Mouse (Mus musculus): ENCODE results near the gene Zhx3. TPM values are rescaled to one million over a fixed set of nuclear protein-coding genes. Genes with fewer than 3 reads are reported as not detected.

The Zhx3 gene
- polyA plus RNA-seq, 1 experiment from 2014 or later = 8.1 TPM

DNA sequence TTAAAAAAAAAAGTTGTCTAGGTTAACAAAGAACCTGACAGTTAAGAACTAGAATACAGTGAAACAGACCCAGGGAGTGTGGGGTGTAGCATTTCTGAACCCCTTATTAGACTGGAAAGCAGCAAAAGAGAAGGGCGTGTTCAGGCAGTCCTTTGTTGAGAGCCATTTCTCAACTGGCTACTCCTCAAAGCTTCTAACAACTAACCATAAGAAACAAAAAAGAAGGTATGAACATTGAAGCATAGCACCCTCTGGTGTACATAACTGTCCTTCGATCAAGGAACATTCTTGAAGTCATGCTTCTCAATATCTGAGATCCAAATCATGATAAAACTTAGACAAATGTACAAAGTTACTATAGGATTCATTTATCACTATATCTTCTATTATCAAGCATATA is 79.7 kb downstream of the Zhx3 start:
- Histone ChIP-seq H3K9ac (replicated peaks; ENCODE audit: low read length) (no peak overlapping the region), H3K4me2 (ENCODE audit: low read depth, low read length) (no peak overlapping the region), H3K9me3 (replicated peaks; ENCODE audit: control insufficient read depth, low read length) (no peaks in the 10 kb centered on the region), H3K36me3 (replicated peaks; ENCODE audit: control insufficient read depth, insufficient read depth, low read depth, low read length) (no peaks in the 10 kb centered on the region), H3K27ac (replicated peaks; ENCODE audit: low read depth, low read length) (no peak overlapping the region), H3K27me3 (ENCODE audit: control insufficient read depth, insufficient read depth, low read length) (no peaks in the 10 kb centered on the region), H3K4me3 (ENCODE audit: low read depth, low read length) (no peak overlapping the region), H3K4me1 (ENCODE audit: control insufficient read depth, insufficient read depth, low read length) (no peaks in the 10 kb centered on the region)
- ATAC-seq (replicated peaks; ENCODE audit: insufficient number of reproducible peaks, low FRiP score, low TSS enrichment, low read depth) (no peak), DNase-seq (ENCODE audit: low spot score) (peak; percentile 15)
- 85% methylated on average over 2 of the region's 2 CpGs for WGBS

- Histone ChIP-seq H3K27ac (replicated peaks; ENCODE audit: low read depth, low read length) (no peak overlapping the region), H3K9ac (replicated peaks; ENCODE audit: low read length) (no peak overlapping the region), H3K4me3 (ENCODE audit: low read depth, low read length) (no peak overlapping the region), H3K27me3 (ENCODE audit: control insufficient read depth, insufficient read depth, low read length) (no peaks in the 10 kb centered on the region), H3K9me3 (replicated peaks; ENCODE audit: control insufficient read depth, low read length) (no peaks in the 10 kb centered on the region), H3K4me2 (ENCODE audit: low read depth, low read length) (no peak overlapping the region), H3K36me3 (replicated peaks; ENCODE audit: control insufficient read depth, insufficient read depth, low read depth, low read length) (no peaks in the 10 kb centered on the region), H3K4me1 (ENCODE audit: control insufficient read depth, insufficient read depth, low read length) (no peaks in the 10 kb centered on the region)
- DNase-seq (ENCODE audit: low spot score) (no peak), ATAC-seq (replicated peaks; ENCODE audit: insufficient number of reproducible peaks, low FRiP score, low TSS enrichment, low read depth) (no peak)
Observed at GRCm38 (mm10) chr2:160789741-160790140, 83.1 kb downstream of the Zhx3 start.

DNA sequence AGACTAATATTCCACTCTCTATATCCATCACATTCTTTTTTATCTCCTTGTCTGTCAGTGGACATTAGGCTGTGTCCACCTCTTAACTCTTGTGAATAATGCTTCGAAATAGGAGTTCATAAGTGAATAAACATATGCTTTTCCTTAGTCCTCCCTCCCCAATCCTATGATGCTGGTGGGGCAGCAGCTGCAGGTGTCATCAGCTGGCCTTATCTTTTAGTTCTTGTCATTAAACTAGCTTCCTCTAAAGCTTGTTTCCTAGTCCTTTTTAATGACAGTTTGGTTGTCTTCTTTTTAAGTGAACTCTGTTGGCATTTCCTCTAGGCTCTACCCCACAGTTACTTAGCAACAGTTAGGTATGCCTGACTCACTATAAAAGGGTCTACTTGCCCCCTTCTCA is 83.8 kb downstream of the Zhx3 start:
- ATAC-seq (replicated peaks; ENCODE audit: insufficient number of reproducible peaks, low FRiP score, low TSS enrichment, low read depth) (no peak), DNase-seq (ENCODE audit: low spot score) (no peak)

GRCm38 (mm10) chr2:160786333-160786732 is 86.5 kb downstream of the Zhx3 start:
- Histone ChIP-seq H3K9ac (replicated peaks; ENCODE audit: low read length) (no peak overlapping the region), H3K4me1 (ENCODE audit: control insufficient read depth, insufficient read depth, low read length) (no peaks in the 10 kb centered on the region), H3K36me3 (replicated peaks; ENCODE audit: control insufficient read depth, insufficient read depth, low read depth, low read length) (no peaks in the 10 kb centered on the region), H3K27ac (replicated peaks; ENCODE audit: low read depth, low read length) (no peak overlapping the region), H3K27me3 (ENCODE audit: control insufficient read depth, insufficient read depth, low read length) (no peaks in the 10 kb centered on the region), H3K9me3 (replicated peaks; ENCODE audit: control insufficient read depth, low read length) (no peaks in the 10 kb centered on the region), H3K4me3 (ENCODE audit: low read depth, low read length) (no peak overlapping the region), H3K4me2 (ENCODE audit: low read depth, low read length) (no peak overlapping the region)
- 73% methylated on average over 1 of the region's 1 CpGs for WGBS
- ATAC-seq (replicated peaks; ENCODE audit: insufficient number of reproducible peaks, low FRiP score, low TSS enrichment, low read depth) (no peak), DNase-seq (ENCODE audit: low spot score) (no peak)

More for the DNA sequence above, 83.8 kb downstream of the Zhx3 start:
- Histone ChIP-seq H3K9ac (replicated peaks; ENCODE audit: low read length) (no peak overlapping the region), H3K27me3 (ENCODE audit: control insufficient read depth, insufficient read depth, low read length) (no peaks in the 10 kb centered on the region), H3K27ac (replicated peaks; ENCODE audit: low read depth, low read length) (no peak overlapping the region), H3K36me3 (replicated peaks; ENCODE audit: control insufficient read depth, insufficient read depth, low read depth, low read length) (no peaks in the 10 kb centered on the region), H3K9me3 (replicated peaks; ENCODE audit: control insufficient read depth, low read length) (no peaks in the 10 kb centered on the region), H3K4me2 (ENCODE audit: low read depth, low read length) (no peak overlapping the region), H3K4me1 (ENCODE audit: control insufficient read depth, insufficient read depth, low read length) (no peaks in the 10 kb centered on the region), H3K4me3 (ENCODE audit: low read depth, low read length) (no peak overlapping the region)
- WGBS = 87% methylated on average over 1 of the region's 1 CpGs

DNA sequence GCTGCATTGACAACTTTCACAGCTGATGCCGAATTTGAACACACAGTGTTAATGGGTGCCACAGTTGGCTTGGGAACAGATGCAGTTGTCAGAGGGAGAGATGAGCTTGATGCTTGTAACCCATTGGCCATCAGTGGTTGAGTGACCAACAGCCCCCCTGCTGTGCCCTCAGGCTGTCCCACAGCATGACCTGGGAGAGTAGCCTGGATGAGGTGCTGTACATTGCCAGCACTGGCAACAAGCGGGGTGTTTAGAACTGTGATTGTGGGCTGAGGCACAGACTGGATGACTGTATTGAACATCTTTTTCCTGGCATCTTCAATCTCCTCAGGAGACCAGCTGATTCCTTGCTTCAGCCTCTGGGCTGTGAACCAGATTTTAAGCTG is 92.0 kb downstream of the Zhx3 start:
- Histone ChIP-seq H3K27ac (replicated peaks; ENCODE audit: low read depth, low read length) (no peak overlapping the region), H3K27me3 (ENCODE audit: control insufficient read depth, insufficient read depth, low read length) (no peaks in the 10 kb centered on the region), H3K9ac (replicated peaks; ENCODE audit: low read length) (no peak overlapping the region), H3K4me3 (ENCODE audit: low read depth, low read length) (no peak overlapping the region), H3K4me2 (ENCODE audit: low read depth, low read length) (no peak overlapping the region), H3K36me3 (replicated peaks; ENCODE audit: control insufficient read depth, insufficient read depth, low read depth, low read length) (no peaks in the 10 kb centered on the region), H3K9me3 (replicated peaks; ENCODE audit: control insufficient read depth, low read length) (no peaks in the 10 kb centered on the region), H3K4me1 (ENCODE audit: control insufficient read depth, insufficient read depth, low read length) (no peaks in the 10 kb centered on the region)
- ATAC-seq (replicated peaks; ENCODE audit: insufficient number of reproducible peaks, low FRiP score, low TSS enrichment, low read depth) (no peak), DNase-seq (ENCODE audit: low spot score) (no peak)
- WGBS = 87% methylated on average over 2 of the region's 2 CpGs

DNA sequence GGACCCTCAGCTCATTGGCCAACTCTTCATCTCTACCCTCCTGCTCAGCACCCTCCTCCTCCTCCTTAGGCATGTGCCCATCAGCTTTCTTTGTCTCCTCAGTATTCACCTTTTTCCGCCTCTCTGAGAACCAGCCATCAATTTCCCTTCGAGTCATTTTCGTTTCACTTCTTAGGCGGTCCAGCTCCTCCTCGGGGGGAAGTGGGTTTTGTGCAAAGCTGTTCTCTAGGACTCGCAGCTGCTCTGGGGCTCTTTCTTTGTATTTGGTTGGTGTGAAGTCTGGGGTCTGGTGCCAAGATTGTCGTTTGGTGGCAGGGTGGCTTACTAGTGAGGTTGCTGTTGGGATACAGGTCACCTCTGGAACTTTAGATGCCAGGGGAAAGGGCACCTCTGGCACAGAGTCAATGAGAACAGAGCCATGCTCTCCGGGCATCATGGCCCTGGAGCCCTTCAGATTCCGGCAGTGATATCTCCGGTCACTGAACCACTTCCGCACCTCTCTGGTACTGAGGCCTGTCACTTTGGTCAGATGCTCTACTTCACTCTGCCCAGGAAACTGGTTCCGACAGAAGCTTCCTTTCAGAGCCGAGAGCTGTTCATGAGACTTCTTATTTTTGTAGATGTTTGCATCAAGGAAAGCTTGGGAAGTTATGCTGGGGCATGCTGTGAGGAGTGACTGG is 92.5 kb downstream of the Zhx3 start:
- Histone ChIP-seq H3K27ac (replicated peaks; ENCODE audit: low read depth, low read length) (no peak overlapping the region), H3K4me1 (ENCODE audit: control insufficient read depth, insufficient read depth, low read length) (no peaks in the 10 kb centered on the region), H3K9me3 (replicated peaks; ENCODE audit: control insufficient read depth, low read length) (no peaks in the 10 kb centered on the region), H3K4me2 (ENCODE audit: low read depth, low read length) (no peak overlapping the region), H3K36me3 (replicated peaks; ENCODE audit: control insufficient read depth, insufficient read depth, low read depth, low read length) (no peaks in the 10 kb centered on the region), H3K4me3 (ENCODE audit: low read depth, low read length) (no peak overlapping the region), H3K9ac (replicated peaks; ENCODE audit: low read length) (no peak overlapping the region), H3K27me3 (ENCODE audit: control insufficient read depth, insufficient read depth, low read length) (no peaks in the 10 kb centered on the region)
- 93% methylated on average over 13 of the region's 13 CpGs for WGBS
- ATAC-seq (replicated peaks; ENCODE audit: insufficient number of reproducible peaks, low FRiP score, low TSS enrichment, low read depth) (no peak), DNase-seq (ENCODE audit: low spot score) (no peak)

GRCm38 (mm10) chr2:160778034-160778433 is 94.8 kb downstream of the Zhx3 start:
- Histone ChIP-seq H3K27me3 (ENCODE audit: control insufficient read depth, insufficient read depth, low read length) (no peaks in the 10 kb centered on the region), H3K4me3 (ENCODE audit: low read depth, low read length) (no peak overlapping the region), H3K27ac (replicated peaks; ENCODE audit: low read depth, low read length) (no peak overlapping the region), H3K4me2 (ENCODE audit: low read depth, low read length) (no peak overlapping the region), H3K4me1 (ENCODE audit: control insufficient read depth, insufficient read depth, low read length) (no peaks in the 10 kb centered on the region), H3K36me3 (replicated peaks; ENCODE audit: control insufficient read depth, insufficient read depth, low read depth, low read length) (no peaks in the 10 kb centered on the region), H3K9ac (replicated peaks; ENCODE audit: low read length) (no peak overlapping the region), H3K9me3 (replicated peaks; ENCODE audit: control insufficient read depth, low read length) (no peaks in the 10 kb centered on the region)
- DNase-seq (ENCODE audit: low spot score) (no peak), ATAC-seq (replicated peaks; ENCODE audit: insufficient number of reproducible peaks, low FRiP score, low TSS enrichment, low read depth) (no peak)
- 85% methylated on average over 2 of the region's 2 CpGs for WGBS

DNA sequence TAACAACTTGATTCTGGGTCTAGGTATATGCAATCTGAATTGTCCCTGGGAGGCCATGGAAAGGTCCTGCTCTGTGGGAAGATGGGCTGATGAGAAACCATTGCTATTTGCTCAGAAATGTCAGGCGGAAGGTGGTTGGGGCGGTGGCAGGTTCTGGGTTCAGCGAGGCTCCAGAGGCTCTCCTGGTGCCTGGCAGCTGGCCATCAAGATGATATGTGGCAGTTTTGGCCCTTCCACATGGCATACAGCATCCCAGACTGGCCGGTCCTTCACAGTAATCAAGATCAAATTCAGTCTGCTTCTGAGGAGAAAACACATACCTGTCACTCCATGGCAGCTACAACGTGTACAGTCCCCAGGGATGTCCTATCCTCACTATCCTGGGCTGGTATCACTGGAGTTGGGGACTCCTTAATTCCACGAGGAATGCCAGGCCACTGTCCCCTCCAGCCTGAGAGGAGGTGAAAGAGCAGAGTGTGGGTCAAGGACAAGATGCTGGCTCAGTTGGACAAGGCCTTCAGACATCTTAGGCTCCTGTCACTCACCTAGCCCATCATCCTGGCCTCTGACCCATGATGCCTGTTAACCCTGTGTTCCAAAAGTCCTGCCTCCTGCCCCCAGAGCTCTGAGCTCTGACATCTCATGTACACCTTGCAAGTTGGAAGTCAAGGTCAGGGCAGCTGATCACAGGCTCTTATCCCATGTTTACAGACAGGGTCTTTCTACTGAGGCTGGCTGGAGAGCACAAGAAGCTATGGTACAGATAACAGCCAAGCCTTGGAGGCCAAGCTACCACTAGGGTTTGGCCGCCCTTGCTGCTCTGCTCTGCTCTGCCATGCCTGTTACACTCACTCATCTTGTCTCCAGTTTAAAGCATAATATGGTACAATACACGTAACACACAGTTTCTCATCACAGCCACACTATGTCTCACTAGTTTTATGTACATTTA is 101.2 kb downstream of the Zhx3 start:
- Histone ChIP-seq H3K36me3 (replicated peaks; ENCODE audit: control insufficient read depth, insufficient read depth, low read depth, low read length) (no peaks in the 10 kb centered on the region), H3K4me3 (ENCODE audit: low read depth, low read length) (no peak overlapping the region), H3K27me3 (ENCODE audit: control insufficient read depth, insufficient read depth, low read length) (no peaks in the 10 kb centered on the region), H3K4me2 (ENCODE audit: low read depth, low read length) (no peak overlapping the region), H3K9me3 (replicated peaks; ENCODE audit: control insufficient read depth, low read length) (no peaks in the 10 kb centered on the region), H3K27ac (replicated peaks; ENCODE audit: low read depth, low read length) (no peak overlapping the region), H3K4me1 (ENCODE audit: control insufficient read depth, insufficient read depth, low read length) (no peaks in the 10 kb centered on the region), H3K9ac (replicated peaks; ENCODE audit: low read length) (no peak overlapping the region)
- WGBS = 85% methylated on average over 8 of the region's 8 CpGs
- ATAC-seq (replicated peaks; ENCODE audit: insufficient number of reproducible peaks, low FRiP score, low TSS enrichment, low read depth) (no peak), DNase-seq (ENCODE audit: low spot score) (no peak)

All from embryonic facial prominence, embryonic 11.5 days (tissue).